Mouse (Mus musculus) hindbrain, postnatal 0 days (tissue): ENCODE measurements at regions not wholly inside any gene's neighbourhood (a gene's known extent, or its start where the extent isn't known, plus 50 kb on each side); places are given as distances from the start of the nearest gene placed in this dataset.

Experiments used
- ATAC-seq: fragments of 200-750 bp; cut with Nextera tagmentation; 2 replicates; pipeline ENCODE4 v1.8.0; 2017; ENCODE audit warnings: mild to moderate bottlenecking, moderate TSS enrichment, moderate library complexity
- DNase-seq: peaks from one replicate; pipeline ENCODE4 v3.0.0-alpha.2; 2015; ENCODE audit warnings: low spot score
- H3K27ac ChIP-seq: fragments of 300-500 bp; sonication (generic); 2 replicates; pipeline ENCODE4 v1.5.1; 2014; ENCODE audit warnings: mild to moderate bottlenecking
- H3K27me3 ChIP-seq: fragments of 300-500 bp; sonication (generic); 2 replicates; pipeline ENCODE4 v1.6.1; 2014; ENCODE audit warnings: low read length, mixed read lengths; ENCODE audit not compliant: insufficient read depth
- H3K36me3 ChIP-seq: fragments of 300-500 bp; sonication (generic); 2 replicates; pipeline ENCODE4 v1.6.1; 2014; ENCODE audit warnings: low read length, mixed read lengths; ENCODE audit not compliant: insufficient read depth
- H3K4me1 ChIP-seq: fragments of 300-500 bp; sonication (generic); 2 replicates; pipeline ENCODE4 v1.6.1; 2014; ENCODE audit warnings: antibody characterized with exemption, low read length, mixed read lengths; ENCODE audit not compliant: insufficient read depth
- H3K4me2 ChIP-seq: fragments of 300-500 bp; sonication (generic); 2 replicates; pipeline ENCODE4 v1.6.1; 2014; ENCODE audit warnings: low read depth, mild to moderate bottlenecking, low read length, moderate library complexity, mixed read lengths
- H3K4me3 ChIP-seq: fragments of 300-500 bp; sonication (generic); 2 replicates; pipeline ENCODE4 v1.5.1; 2014; ENCODE audit warnings: low read length
- H3K9ac ChIP-seq: fragments of 300-500 bp; sonication (generic); replicated peaks from 2 replicates; pipeline ENCODE4 v1.6.1; 2014; ENCODE audit warnings: mild to moderate bottlenecking, low read length, moderate library complexity, mixed read lengths
- H3K9me3 ChIP-seq: fragments of 300-500 bp; sonication (generic); 2 replicates; pipeline ENCODE4 v1.6.1; 2016; ENCODE audit warnings: low read length, mixed read lengths
- CTCF ChIP-seq: IDR thresholded peaks from 2 replicates; pipeline ENCODE4 v1.5.1; 2016; ENCODE audit warnings: antibody characterized with exemption, control low read depth, low read depth
- WGBS: fragments of 180-500 bp; shearing (Covaris S2); extraction: QIAGEN DNeasy Blood & Tissue Kit; methylation state at CpG from one replicate; pipeline ENCODE4 v1.1.7; 2014; 5-methylcytosine and 5-hydroxymethylcytosine counted together

DNA sequence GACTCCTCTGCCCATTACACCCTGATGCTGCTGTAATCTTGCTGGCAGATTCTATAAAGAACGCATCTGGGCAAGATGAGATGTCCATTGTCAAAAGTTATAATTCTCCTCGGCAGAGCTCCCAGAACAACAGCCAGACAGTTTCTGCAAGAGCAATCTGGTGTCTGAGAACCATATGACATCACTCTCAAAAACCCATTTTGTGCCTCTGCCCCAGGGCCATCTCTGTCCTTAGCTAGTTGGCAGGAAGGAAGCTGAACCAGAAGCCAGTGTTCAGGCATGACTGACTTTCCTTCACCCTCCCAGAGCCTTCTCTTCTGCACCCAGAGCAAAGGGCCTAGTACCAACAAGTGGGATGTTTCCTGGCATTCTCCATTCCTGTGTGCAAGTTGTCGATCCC is 250.5 kb downstream of the Gm4791 start:
- H3K4me1 ChIP-seq: no peaks in the 10 kb centered on the region
- DNase-seq (peak; percentile 44), ATAC-seq (no peak)

DNA sequence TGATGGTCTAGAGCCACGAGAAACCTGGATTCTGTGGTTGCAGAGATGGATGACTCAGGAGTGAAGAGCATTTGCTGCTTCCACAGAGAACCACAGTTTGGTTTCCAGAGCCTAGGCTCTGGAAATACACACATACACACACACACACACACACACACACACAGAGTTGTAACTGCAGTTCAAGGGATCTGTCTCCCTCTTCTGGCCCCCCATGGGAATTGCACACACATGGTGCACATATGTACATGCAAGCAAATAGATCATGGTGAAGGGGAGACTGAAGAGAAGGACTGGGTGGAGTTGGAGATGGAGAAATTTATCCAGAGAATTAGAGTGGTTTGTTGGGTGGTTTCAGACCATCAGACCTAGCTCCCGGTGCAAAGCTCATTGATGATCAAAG is 252.6 kb downstream of the Gm4791 start:
- Histone ChIP-seq H3K27me3 (no peaks in the 10 kb centered on the region), H3K36me3 (no peaks in the 10 kb centered on the region), H3K4me1 (no peaks in the 10 kb centered on the region), H3K27ac (no peak overlapping the region), H3K4me2 (no peak overlapping the region), H3K9ac (no peak overlapping the region), H3K4me3 (no peak overlapping the region), H3K9me3 (no peaks in the 10 kb centered on the region)
- DNase-seq (no peak), ATAC-seq (no peak)
- TF ChIP-seq CTCF: peak; percentile 40
- WGBS: 97% methylated on average over 2 of the region's 2 CpGs

More for the DNA sequence above, 250.5 kb downstream of the Gm4791 start:
- Histone ChIP-seq H3K36me3 (no peaks in the 10 kb centered on the region), H3K27ac (no peak overlapping the region), H3K4me2 (no peak overlapping the region), H3K9ac (no peak overlapping the region), H3K4me3 (no peak overlapping the region), H3K9me3 (no peaks in the 10 kb centered on the region), H3K27me3 (no peaks in the 10 kb centered on the region)
- 56% methylated on average over 3 of the region's 3 CpGs for WGBS
- no peak for TF ChIP-seq CTCF

DNA sequence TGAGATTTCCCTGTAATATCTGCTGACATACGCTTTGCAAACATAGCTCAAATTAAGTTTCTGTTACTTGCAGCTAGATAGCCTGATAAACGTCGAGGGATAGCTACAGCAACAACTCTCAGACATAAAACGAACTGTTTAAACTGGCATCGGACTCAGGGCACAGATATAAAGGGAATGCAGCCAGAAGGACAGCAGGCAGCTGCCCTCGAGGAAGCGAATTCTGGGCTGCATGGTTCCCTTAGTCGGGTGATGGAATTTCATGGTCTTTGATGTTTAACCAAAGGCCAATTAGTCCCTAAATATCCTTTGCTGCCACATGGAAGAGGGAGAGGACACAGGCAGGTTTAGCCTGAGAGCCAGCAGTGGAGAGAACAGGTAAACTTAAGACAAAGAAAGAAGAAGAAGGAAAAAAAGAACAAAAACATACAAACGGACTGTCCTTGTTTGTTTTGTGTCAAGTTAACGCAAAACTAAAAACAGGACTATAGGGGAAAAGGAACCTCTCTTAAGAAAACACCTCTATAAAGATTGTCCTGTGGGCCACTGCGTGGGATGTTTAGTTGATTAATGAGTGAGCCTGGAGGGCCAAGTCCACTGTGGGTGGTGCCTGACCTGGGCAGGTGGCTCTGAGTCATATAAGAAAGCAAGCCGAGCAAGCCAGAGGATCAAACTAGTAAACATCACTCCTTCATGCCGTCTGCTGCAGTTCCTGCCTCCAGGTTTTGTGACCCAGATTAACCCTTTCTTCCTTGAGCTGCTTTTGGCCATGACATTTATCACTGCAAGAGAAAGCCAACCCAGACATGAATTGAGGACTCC is 255.5 kb downstream of the Gm4791 start:
- DNase-seq (peak; percentile 41), ATAC-seq (no peak)
- no peak overlapping the region for H3K4me3 ChIP-seq
- TF ChIP-seq CTCF: no peak
- H3K4me2 ChIP-seq: no peak overlapping the region
- H3K9ac ChIP-seq: no peak overlapping the region
- H3K27ac ChIP-seq: no peak overlapping the region
- H3K9me3 ChIP-seq: no peaks in the 10 kb centered on the region
- no peaks in the 10 kb centered on the region for H3K36me3 ChIP-seq
- H3K27me3 ChIP-seq: no peaks in the 10 kb centered on the region
- 40% methylated on average over 13 of the region's 13 CpGs for WGBS
- H3K4me1 ChIP-seq: no peaks in the 10 kb centered on the region

DNA sequence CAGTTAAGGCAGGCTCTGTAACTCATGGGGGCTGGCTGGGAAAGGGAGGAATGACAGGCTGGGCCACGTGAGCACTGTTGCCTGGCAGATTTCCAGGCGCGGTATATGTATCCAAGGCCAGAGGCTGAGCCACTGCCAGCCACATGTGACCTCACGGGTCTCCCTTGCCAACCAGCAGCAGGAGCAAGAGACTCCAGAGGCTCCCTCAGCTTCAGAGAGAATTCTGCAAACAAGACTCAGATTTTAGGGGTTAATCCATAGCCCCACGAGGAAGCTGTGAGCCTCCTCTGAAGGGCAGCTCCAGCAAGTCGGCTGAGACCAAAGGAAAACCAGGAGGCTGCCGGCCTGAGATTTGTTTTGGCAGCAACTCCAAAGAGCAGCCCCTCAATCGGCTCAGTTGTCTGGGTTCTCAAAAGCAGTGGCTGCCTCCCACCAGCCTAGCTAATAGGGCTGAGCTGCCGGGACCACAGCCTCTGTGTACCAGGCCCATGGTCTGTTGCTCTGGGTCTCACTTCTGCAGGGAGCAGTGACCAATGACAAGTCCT is 264.0 kb upstream of the Cadm1 start:
- peaks cover 4% of the 10 kb centered on the region; the same call in 1 of the 2 replicates for H3K4me1 ChIP-seq
- H3K4me3 ChIP-seq: no peak overlapping the region
- H3K36me3 ChIP-seq: no peaks in the 10 kb centered on the region
- no peak overlapping the region for H3K9ac ChIP-seq
- no peak overlapping the region for H3K27ac ChIP-seq
- H3K4me2 ChIP-seq: no peak overlapping the region
- ATAC-seq (peak; percentile 91), DNase-seq (peak; percentile 83)
- no peaks in the 10 kb centered on the region for H3K9me3 ChIP-seq
- WGBS: 22% methylated on average over 9 of the region's 9 CpGs
- no peaks in the 10 kb centered on the region for H3K27me3 ChIP-seq
- no peak for TF ChIP-seq CTCF

DNA sequence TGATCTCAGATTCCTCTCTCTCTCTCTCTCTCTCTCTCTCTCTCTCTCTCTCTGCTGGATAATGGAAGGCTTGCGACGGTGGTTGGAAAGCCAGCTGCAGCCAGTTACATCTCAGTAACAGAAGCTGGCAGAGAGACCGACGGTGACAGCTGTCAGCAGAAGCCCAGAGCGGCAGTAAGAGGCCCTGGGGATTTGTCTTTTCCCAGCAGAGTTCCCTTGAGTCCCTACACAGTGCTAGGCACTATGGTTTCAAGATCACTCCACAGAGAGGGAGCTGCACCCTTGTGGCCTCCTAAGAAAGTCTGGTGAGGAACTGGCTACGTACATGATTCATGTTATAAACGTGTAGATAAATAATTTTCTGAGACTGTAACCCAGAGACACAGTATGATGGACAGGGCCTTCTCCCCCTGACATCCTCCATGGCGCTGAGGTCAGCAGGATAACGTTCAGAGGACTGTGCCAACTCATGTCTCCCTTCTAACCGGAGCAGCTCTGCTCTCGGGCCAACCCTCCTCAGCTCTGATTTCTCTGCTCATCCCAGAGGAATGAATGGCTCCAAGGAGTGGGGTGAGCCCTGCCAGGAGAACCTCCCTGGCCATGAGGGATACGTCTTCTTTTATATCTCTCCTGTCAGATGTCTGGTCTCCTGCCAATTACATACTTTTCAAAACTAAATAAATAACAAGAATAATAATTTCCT is 253.5 kb upstream of the Cadm1 start:
- Histone ChIP-seq H3K4me2 (no peak overlapping the region), H3K9me3 (no peaks in the 10 kb centered on the region), H3K36me3 (no peaks in the 10 kb centered on the region), H3K9ac (no peak overlapping the region), H3K4me3 (no peak overlapping the region), H3K27me3 (no peaks in the 10 kb centered on the region), H3K27ac (no peak overlapping the region), H3K4me1 (0 out of 2 replicates have a peak, but pooled peaks cover 13% of the 10 kb centered on the region)
- DNase-seq (peak; percentile 46), ATAC-seq (0 out of 2 replicates have a peak, but pooled peaks have one; percentile 67)
- WGBS: 29% methylated on average over 12 of the region's 12 CpGs
- TF ChIP-seq CTCF: no peak

DNA sequence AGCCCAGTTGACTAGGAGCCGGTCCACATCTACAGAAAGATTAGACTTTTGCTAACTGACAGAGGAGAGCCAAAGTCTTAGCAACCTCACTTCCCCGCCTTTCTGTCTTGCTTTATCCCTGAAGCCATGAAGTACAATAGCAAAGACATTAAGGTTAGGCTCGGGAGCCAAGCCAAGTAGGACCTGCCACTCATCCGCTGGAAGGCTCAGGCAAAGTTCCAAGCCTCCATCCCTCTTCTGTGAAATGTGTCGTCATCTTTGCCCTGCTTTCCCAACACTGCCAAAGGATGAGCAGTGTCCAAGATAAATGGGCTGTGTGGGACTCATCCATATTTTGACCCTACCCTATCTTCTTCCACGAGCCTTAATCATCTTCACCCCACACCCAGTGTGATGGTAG is 250.6 kb upstream of the Cadm1 start:
- no peak overlapping the region for H3K4me3 ChIP-seq
- H3K36me3 ChIP-seq: no peaks in the 10 kb centered on the region
- TF ChIP-seq CTCF: no peak
- DNase-seq (peak; percentile 33), ATAC-seq (no peak)
- H3K4me1 ChIP-seq: 0 out of 2 replicates have a peak, but pooled peaks cover 13% of the 10 kb centered on the region
- no peak overlapping the region for H3K9ac ChIP-seq
- H3K27ac ChIP-seq: no peak overlapping the region
- H3K4me2 ChIP-seq: no peak overlapping the region
- H3K27me3 ChIP-seq: no peaks in the 10 kb centered on the region
- no peaks in the 10 kb centered on the region for H3K9me3 ChIP-seq
- 42% methylated on average over 6 of the region's 6 CpGs for WGBS
